Mouse (Mus musculus) embryonic fibroblast, embryonic 13.5 days (primary cell): ENCODE data around the gene Gpank1. TPM values are rescaled to one million over a fixed set of nuclear protein-coding genes. Genes with fewer than 3 reads are reported as not detected.

Source experiments
- H3K27ac ChIP-seq: 2 replicates; pipeline ENCODE4 v1.5.1; 2012; ENCODE audit warnings: low read length, control low read depth, inconsistent platforms; ENCODE audit not compliant: insufficient read depth
- H3K4me1 ChIP-seq: 2 replicates; pipeline ENCODE4 v1.6.1; 2011; ENCODE audit warnings: low read length; ENCODE audit not compliant: control insufficient read depth, insufficient read depth
- H3K4me3 ChIP-seq: 2 replicates; pipeline ENCODE4 v1.5.1; 2011; ENCODE audit warnings: mild to moderate bottlenecking, control low read depth, low read length; ENCODE audit not compliant: insufficient read depth
- CTCF ChIP-seq: IDR thresholded peaks from 2 replicates; pipeline ENCODE4 v1.5.1; 2011; ENCODE audit warnings: mild to moderate bottlenecking, control low read depth, low read length, moderate library complexity, borderline replicate concordance; ENCODE audit not compliant: insufficient read depth
- POLR2A ChIP-seq: IDR thresholded peaks from 2 replicates; pipeline ENCODE4 v1.6.1; 2011; ENCODE audit warnings: low read depth, mild to moderate bottlenecking, control low read depth, low read length, moderate library complexity
- polyA plus RNA-seq: library from polyadenylated mRNA; stranded (reverse); fragments of >200 nt; gene quantifications from 2 replicates; pipeline ENCODE4 v1.2.4, GENCODE M21; 2011; ENCODE audit warnings: low read depth; ENCODE audit not compliant: missing spikeins, insufficient read length

The Gpank1 gene
- polyA plus RNA-seq: 8.9 and 10.2 TPM in 2 replicates

DNA sequence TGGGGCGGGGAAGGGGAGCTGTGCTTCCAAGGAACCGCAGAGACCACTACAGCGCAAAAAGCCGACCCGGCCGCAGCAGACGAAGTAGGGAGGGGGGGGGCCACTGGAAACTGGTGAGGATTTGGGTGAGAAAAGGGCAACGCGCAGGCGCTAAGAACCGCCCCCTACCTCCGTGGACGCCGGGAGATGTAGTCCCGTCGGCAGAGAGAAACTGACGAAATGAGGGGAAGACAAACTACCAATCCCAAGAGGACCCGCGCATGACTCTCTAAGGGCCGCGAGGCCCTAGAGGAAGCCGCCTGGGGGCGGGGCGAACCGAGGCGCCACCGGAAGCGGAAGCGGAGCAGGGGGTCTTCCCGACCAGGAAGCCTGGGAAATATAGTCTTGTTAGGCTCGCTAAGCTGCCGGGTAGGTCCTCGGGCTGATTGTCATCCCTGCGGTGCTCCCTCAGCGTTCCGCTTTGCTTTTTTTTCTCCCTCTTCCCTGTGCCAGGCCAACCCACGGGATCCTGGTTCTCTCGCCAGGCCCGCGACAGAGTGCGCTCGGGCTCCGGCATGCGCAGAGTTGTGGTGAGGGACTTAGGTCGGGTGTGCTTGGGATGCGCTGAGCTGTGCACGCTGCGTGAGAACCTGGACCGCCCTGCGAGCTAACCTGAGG lies at the start of gene Gpank1:
TSS of gene Gpank1 (plus strand) at position 313 of the 657 bp plus-strand sequence.
- Histone ChIP-seq H3K4me1 (peaks cover 3% of the 10 kb centered on the region; the same call in 1 of the 2 replicates), H3K4me3 (peak within 1 kb of the TSS; percentile 97), H3K27ac (peak within 1 kb of the TSS; percentile 56)
- TF ChIP-seq CTCF: no peak
- peak; percentile 63; the same call in 1 of the 2 replicates for TF ChIP-seq POLR2A

DNA sequence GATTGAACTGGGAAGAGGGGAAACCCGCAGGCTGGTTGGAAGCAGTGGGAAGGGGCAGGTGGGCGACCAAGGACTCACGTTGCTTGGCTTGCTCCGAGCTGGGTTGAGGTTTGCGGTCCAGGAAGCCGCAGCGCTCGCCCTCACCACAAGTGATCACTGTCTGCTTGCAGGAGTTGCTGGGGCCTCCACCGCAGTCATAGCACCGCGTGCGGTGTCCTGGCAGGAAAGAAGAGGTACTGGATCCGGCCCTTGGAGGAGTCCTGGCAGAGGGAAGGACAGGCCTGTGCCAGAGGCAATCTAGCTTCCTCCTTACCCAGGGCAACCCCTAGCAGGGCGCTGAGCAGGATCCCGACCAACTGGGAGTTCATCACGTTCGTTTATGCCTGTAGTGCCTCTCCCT lies 47.2 kb upstream of the Gpank1 start:
- no peak overlapping the region for H3K27ac ChIP-seq
- H3K4me3 ChIP-seq: no peak overlapping the region
- H3K4me1 ChIP-seq: no peaks in the 10 kb centered on the region
- TF ChIP-seq POLR2A: no peak

DNA sequence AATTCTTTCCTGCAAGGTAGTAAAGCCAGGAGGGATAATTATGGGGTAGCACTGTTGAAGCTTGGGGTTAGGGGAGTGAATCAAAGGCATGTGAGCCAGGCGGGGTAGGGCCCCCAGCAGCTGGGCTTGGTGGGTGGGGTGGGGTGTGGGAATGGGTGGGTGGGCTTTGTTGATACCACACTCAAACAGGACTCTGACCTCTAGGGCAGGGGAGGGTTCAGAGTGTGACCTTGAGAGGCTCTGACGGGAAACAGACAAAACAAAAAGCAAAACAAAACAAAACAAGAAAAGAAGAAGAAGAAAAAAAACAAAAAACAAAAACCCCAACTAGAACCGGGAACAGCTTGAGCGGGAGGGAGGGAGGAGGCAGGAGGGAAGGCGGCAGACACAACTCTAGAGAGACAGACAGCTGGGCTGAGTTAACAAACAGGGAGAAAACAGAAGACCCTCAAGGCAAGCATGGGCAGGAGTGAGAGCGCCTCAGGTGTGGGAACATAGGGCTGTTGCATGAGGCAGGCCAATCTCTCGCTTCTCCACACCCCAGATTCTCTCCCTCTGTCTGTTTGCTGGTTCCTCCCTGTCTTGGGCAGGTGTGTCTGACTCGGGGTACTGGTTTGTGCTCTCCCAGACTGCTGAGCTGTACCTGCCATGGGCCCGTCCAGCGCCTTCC lies 44.6 kb upstream of the Gpank1 start, which contains the start of gene Ly6g6e:
TSS of gene Ly6g6e (plus strand) at position 396 of the 670 bp plus-strand sequence.
- TF ChIP-seq CTCF: no peak
- TF ChIP-seq POLR2A: no peak
- Histone ChIP-seq H3K4me3 (no peak within 1 kb of the TSS), H3K27ac (no peak within 1 kb of the TSS), H3K4me1 (no peaks in the 10 kb centered on the region)

DNA sequence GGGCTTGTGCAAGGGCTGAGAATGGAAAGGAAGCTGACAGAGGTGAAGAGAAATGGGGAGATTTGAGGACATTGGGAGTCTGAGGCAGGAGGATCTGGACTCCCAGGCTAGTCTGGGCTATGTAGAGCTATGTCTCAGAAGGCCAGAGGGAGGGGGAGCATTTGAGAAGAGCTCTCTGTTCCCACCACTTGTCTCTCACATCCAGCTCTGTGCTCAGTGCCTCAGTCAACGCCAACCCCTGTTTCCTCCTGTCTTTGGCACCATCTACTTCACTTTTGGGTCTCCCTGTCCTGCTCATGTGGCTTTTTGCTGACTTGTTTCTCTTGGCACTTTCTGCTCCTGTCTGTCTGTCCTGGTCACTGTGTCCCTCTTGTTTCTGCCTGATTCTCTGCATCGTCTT lies 44.0 kb upstream of the Gpank1 start:
- H3K27ac ChIP-seq: no peak overlapping the region
- no peak overlapping the region for H3K4me3 ChIP-seq

DNA sequence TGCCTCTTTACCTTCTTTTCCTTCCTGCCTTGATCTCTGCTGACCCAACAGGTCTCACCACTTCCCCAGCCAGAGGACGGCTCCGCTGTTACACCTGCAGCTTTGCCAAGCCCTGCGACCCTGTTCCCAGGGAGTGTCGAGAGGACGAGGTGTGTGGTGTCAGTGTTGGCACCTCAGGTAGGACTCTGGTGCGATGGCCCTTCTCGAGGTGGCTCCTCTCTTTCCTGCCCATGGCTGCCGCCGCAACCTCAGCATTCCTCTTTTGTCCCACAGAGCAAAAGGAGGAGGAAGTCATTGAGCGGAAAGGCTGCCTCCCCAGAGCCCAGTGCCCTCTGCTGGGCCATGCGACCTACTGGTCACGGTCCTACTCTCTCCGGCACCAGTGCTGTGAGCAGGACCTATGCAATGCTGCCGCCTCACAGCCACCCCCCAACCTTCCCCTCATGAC lies 43.4 kb upstream of the Gpank1 start, which contains the start of gene Ly6g6d:
TSS of gene Ly6g6d (minus strand) at position 280 of the 448 bp plus-strand sequence.
- Histone ChIP-seq H3K4me1 (no peaks in the 10 kb centered on the region), H3K27ac (no peak within 1 kb of the TSS), H3K4me3 (no peak within 1 kb of the TSS)

More for the DNA sequence above, 44.0 kb upstream of the Gpank1 start:
- TF ChIP-seq POLR2A: no peak
- no peak for TF ChIP-seq CTCF
- H3K4me1 ChIP-seq: no peaks in the 10 kb centered on the region

DNA sequence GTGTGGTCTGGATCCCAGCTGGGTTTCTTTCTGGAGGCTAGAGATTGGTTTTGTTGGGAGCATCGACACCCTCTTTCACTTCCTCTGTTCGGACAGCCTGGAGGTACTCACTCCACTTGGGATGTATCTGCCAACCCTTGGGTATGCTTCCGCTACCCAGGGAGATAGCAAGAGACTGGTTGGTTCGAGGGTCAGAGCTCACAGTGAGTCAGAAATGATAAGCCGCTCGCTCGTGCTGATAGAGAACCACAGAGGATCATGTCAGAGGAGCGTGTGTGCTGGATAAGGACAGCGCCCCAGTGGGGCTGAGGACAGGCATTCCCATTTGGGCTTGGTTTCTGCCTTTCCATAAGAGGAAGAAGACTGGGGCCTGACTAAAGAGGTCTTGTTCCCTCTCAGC lies 41.5 kb upstream of the Gpank1 start:
- no peaks in the 10 kb centered on the region for H3K4me1 ChIP-seq
- no peak overlapping the region for H3K27ac ChIP-seq
- no peak overlapping the region for H3K4me3 ChIP-seq
- no peak for TF ChIP-seq POLR2A
- TF ChIP-seq CTCF: no peak

More for the DNA sequence above, 43.4 kb upstream of the Gpank1 start, which contains the start of gene Ly6g6d:
- peak; percentile 37; the same call in 1 of the 2 replicates for TF ChIP-seq CTCF
- TF ChIP-seq POLR2A: no peak

DNA sequence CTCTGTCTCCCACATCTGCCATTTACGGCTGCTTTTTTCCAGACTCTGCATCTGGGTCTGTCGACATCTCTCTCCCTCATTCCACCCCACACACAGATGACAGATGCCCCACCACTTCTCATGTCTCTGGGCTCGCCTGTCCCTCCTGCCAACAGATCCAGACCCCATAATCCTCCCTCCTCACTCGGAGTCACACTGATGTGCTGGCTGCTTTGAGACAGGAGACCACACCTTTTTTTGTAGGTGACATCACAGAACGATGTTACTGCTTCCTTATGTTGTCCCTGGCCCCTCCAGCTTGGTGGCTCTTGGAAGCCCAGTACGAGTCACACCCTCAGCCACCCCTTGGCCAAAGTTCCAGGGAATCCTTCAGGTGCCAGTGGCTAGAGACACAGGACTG lies 41.0 kb upstream of the Gpank1 start:
- Histone ChIP-seq H3K4me1 (no peaks in the 10 kb centered on the region), H3K27ac (no peak overlapping the region), H3K4me3 (no peak overlapping the region)
- TF ChIP-seq CTCF (no peak), POLR2A (no peak)

DNA sequence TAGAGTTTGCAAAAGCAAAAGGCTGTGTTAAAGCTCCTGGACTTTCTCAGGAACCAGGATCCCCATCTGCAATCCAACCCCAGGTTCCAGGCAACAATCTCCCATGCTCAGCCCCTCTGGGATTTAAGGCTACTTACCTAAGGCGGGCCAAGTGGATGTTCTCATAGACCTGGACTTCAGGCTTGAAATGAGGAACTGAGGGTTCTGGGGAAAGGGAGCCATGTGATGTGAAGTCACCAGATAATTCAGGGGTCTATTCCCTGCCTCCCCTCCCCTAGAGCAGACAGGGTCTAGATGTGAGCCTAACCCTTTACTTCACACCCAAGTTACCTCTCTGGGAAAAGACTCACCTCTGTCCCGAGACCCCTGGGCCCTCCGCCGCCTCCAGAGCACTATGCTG lies 40.5 kb upstream of the Gpank1 start:
- no peaks in the 10 kb centered on the region for H3K4me1 ChIP-seq
- no peak overlapping the region for H3K27ac ChIP-seq
- no peak overlapping the region for H3K4me3 ChIP-seq
- TF ChIP-seq POLR2A (no peak), CTCF (no peak)

DNA sequence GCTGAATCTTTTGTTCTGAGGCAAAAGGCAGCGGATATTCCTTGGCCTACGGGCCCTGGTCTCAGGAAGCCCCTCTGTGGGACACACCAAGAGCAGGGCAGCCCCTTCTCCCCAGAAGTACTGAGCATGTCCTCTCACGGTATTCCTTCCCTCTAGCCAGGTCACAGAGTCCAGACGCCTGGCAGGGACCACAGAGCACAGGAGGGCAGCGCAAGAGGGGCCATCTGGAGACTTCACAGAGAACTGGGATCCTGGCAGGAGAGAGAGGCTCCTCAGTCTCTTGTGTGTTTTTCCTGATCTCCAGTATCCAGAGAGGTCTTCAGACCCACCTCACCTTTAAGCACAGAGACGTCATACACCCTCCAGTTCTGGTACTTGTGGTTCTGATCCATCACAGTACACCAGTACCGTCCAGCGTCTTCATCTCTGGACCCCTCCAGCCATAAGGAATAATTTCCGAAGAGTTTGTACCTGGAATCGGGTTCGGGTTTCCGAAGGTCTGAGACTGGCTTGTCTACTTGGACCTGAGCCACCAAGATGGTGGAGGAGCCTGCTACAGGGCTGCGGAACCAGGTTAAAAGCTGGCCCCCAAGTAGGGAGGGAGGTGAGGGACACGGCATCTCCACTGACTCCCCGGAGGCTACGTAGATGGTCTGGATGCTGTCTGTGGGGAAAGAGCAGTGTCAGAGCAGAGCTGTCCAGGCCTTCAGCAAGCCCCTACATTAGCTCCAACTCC lies 38.2 kb upstream of the Gpank1 start:
- no peak for TF ChIP-seq POLR2A
- TF ChIP-seq CTCF: no peak
- H3K27ac ChIP-seq: no peak overlapping the region
- H3K4me3 ChIP-seq: no peak overlapping the region

DNA sequence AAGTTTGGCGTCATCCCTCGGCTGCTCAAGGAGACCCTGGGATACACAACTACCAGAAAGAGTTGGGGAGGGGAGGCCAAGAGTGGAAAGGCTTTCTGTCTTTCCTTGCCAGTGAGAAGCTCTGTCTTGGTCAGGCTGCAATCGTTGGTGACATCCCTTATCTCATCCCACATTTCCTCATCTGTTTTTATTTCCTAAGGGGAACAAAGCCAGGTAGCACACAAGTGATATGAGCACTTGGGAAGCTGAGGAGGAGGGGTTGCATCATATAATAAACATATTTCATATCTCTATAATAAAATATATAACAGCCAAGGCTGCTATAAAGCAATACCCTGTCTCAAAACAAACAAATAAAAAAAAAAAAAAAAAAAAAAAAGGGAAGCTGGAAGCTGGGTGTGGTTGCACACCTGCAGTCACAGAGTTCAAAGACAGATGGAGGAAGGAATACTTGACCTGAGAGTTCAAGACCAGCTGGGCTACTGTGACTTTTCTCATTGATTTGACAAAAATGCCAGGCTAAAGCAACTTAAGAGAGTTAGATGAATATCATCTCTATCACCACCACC lies 37.2 kb upstream of the Gpank1 start:
- TF ChIP-seq POLR2A (no peak), CTCF (no peak)
- Histone ChIP-seq H3K4me3 (no peak overlapping the region), H3K27ac (no peak overlapping the region), H3K4me1 (no peaks in the 10 kb centered on the region)

More for the DNA sequence above, 38.2 kb upstream of the Gpank1 start:
- no peaks in the 10 kb centered on the region for H3K4me1 ChIP-seq
